Mouse (Mus musculus) T-helper 17 cell (primary cell): Measurements from ENCODE around the gene Fbxl7.

Experiments
- in situ Hi-C, 2 experiments: fragments of 300-600 bp; cut with MboI, MseI; formaldehyde crosslinking; loops; 1 replicate in 1 of 2; 2 replicates in 1 of 2; pipeline ENCODE4 v1.15.1; 2025; ENCODE audit warnings: high pct_unique_total_duplicates in 2 of 2

Fbxl7 gene

GRCm38 (mm10) chr15:26703156-26703840, 192.1 kb downstream of the Fbxl7 start:
- in situ Hi-C loops = no loop called here

DNA sequence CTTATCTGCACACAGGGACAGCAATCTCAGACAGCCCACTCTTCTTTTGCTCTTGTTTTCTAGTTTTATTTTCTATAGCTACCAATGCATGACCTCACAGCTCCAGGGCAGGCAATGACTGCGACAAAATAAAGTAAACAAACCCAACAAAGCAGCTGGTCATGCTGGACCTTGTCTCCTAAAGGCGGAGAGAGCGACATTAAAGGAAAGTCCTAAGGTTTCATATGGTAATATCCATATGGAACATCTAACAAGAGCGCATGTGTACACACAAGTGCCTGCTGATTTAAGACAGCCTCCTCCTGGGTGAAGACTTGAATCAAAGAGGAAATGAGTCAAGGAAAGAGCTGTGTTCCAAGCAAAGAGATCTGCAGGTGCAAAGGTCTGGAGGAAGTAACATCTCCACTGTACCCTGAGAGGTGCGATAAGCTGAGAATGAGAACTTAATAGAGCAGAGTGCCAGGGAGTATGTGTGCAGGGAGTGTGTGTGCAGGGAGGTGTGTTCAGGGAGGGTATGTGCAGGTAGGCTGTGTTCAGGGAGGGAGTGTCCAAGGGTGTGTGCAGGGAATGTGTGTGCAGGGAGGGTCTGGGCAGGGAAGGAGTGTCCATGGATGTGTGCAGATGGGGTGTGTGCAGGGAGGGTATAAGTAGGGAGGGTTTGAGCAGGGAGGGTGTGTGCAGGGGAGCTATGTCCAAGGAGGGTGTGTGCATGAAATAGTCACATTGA, 193.3 kb downstream of the Fbxl7 start:
- in situ Hi-C loops = no loop called here

DNA sequence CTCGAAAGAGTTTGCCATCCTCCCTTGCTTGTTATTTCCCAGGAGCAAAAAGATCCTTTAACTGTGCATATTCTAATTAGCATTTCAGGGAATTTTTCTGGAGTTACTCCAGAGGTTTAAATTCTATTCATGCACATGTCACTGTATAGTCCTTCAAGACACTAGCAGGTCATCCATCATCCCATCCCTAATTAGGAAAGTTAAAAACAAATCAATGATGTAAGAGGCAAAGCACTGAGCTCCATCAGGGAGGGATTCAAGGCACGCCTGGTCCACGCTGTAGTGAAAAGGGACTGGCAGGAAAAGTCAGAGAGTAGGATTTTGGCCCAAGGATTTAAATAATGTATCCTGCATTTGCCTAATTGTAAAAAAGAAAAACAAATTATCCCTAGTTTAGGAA, 202.3 kb downstream of the Fbxl7 start:
- in situ Hi-C loops = no loop called here

GRCm38 (mm10) chr15:26688472-26689104, 206.8 kb downstream of the Fbxl7 start:
- in situ Hi-C loops = no loop called here

DNA sequence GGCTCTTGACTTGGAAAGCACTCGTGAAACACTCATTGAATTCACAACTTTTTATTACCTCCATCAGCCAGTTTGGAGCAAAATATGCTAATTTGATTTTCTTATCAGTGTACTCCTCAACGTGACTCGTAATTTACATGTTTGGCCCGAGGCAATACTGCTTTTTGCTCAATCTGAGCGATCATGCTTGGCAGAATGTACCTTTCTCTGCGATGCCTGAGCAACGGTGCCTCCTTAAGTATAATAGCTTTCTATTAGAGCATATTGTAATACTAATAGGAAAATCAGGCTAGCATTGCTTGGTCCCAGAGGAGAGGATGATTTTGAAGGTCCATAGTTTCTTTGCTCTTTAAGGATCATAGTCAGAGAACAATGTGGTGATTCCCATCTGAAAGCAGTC, 207.7 kb downstream of the Fbxl7 start:
- in situ Hi-C loops = no loop called here

- in situ Hi-C loops = no loop called here
Measured at GRCm38 (mm10) chr15:26682279-26682678, 213.1 kb downstream of the Fbxl7 start.

DNA sequence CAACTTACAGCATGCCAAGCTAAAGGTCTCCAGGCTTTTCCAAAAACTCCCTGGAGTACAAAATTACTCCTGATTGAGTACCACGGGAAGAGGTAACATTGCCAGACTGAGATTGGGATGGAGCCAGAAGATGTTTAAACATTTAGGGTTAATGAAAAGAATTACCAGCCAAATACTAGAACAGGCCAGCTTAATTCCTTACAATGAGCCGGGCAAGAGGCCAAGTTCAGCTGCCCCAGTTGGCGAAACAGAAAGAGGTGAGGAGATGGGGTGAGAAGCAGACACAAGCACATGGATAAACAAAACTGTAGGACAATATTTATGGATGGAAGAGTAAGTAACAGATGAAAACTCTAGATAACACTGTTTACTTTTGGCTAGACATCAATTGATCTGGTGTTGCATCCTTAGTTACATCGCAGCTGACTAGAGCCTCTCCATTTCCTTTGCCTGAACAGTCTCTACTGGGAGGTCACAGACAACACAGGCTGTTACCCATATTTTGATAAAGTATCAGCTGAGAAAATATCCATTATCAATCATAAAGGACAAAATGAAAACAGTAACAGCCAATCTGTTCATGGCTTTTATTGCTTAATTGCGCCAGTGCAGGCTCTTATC, 222.0 kb downstream of the Fbxl7 start:
- in situ Hi-C loops = no loop called here

GRCm38 (mm10) chr15:26654988-26655387, 240.4 kb downstream of the Fbxl7 start:
- in situ Hi-C loops = no loop called here

DNA sequence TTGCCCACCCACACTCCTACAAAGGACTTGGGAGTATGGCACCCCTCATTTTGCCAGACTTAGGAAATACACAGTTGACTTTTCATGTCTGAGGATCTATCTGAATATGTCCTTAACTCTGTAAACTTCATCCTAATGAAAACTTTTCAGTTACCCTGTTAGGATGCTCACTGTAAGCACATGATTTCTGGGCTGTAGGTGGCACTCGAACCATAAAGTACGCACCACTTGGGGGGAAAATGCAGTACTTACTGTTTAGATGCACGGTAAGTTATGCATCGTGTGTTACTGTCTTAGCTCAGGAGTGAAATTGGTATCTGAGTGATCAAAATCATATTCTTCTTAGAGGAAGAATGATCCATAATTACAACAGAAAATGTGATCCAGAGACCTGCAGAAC, 252.8 kb downstream of the Fbxl7 start:
- in situ Hi-C loops = loop anchor here in 1 of 2 experiments (25.0 kb wide), 1 partner anchor 805 kb away; the partner anchor contains the start of gene Retreg1

DNA sequence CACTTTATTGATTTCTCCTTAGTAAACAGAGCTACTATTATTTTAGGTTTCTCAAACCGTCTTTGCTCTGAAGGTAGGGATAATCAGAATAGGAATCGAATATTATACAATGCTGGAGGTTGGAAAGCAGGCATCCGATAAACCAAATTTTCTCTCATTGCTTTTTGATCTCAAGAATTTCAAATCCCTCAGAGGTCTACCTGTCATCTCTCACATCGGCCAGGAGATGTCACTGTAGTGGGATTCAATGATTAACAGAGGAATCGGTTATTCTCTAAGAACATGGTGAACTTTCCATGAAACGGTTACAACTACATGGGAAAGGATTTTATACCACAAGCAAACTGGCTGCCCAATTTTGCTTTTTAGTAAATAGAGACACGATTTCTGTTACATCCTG, 255.7 kb downstream of the Fbxl7 start:
- in situ Hi-C loops = loop anchor here in 1 of 2 experiments (25.0 kb wide), 1 partner anchor 802 kb away; the partner anchor contains the start of gene Retreg1

- in situ Hi-C loops = loop anchor here in 1 of 2 experiments (25.0 kb wide), 1 partner anchor 798 kb away; the partner anchor contains the start of gene Retreg1
Measured at GRCm38 (mm10) chr15:26635591-26635990, 259.8 kb downstream of the Fbxl7 start.

DNA sequence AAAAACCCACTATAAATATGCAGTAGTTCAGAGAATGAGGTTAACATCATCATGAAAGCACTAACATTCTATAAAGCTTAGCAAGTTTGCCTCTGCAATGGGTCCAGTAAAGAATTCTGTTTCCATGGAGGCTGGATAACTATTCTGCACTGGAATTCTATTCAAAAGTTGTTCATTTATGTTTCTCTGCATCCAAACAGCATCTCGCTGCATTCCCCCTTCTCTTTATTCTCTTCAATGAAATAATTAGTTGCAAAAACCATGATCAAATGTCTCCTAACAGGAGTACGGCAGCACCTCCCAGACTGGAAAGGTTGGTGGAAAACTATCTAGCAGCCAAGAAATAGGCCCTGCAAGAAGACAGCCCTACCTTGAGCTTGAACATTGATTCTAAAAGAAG, 267.2 kb downstream of the Fbxl7 start:
- in situ Hi-C loops = loop anchor here in 1 of 2 experiments (25.0 kb wide), 1 partner anchor 791 kb away; the partner anchor contains the start of gene Retreg1

GRCm38 (mm10) chr15:26623242-26623641, 272.1 kb downstream of the Fbxl7 start:
- in situ Hi-C loops = loop anchor here in 1 of 2 experiments (25.0 kb wide), 1 partner anchor 1289 kb away; no protein-coding TSS in a partner anchor

DNA sequence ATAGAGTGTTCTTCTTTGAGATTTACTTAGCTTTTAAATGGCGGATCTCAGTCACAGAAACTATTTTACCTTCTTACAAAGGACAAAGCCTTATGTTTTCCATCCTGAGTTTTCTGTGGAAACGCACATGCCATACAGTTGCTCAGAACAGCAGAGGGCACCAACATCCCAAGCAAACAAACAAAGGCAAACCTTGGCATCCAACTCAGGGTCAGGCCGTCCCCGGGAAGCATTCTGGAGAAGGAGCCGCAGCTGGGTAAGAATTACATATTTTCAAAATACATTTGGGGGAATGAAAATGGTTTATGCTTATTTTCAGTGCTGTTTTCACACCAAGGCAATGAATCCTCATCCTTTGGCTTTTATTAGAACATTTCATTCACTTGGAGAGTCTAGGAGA, 275.1 kb downstream of the Fbxl7 start:
- in situ Hi-C loops = loop anchor here in 1 of 2 experiments (25.0 kb wide), 1 partner anchor 1292 kb away; no protein-coding TSS in a partner anchor

GRCm38 (mm10) chr15:26619221-26619620, 276.2 kb downstream of the Fbxl7 start:
- in situ Hi-C loops = loop anchor here in 1 of 2 experiments (25.0 kb wide), 1 partner anchor 1293 kb away; no protein-coding TSS in a partner anchor

- in situ Hi-C loops = no loop called here
Measured at GRCm38 (mm10) chr15:26596239-26596638, 299.1 kb downstream of the Fbxl7 start.

DNA sequence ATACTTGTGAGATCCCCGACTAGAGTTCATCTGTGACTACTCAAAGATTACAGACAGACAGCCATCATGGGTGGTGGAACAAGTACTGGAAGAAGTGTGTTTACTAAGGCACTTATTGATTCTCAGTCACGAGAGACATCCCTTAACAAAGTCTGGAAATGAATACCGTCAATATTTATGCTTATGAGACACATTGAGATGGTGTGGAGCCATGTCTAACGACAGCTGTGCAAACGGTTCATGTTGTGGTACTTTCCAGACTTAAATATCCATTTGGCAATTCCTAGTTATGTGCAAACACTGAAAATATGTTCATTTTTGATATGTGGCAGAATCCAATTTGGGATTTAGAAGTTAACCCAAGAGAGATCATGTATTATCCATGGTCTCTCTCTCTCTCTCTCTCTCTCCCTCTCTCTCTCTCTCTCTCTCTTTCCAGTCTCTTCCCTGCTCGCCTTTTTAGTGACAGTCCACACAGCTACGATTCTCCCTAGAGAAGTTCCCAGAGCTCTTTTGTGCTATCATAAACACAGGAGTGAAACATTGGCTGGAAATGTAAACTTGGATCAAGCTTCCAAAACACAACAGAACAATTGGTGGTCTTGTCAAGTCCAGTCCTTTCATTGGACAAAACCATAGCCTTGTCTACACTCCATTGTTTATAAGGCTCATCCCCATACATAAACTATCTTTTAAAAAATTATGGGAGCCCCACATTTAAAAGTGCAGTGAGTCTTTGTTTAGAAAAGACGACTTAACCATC, 315.3 kb downstream of the Fbxl7 start:
- in situ Hi-C loops = no loop called here

GRCm38 (mm10) chr15:26578500-26578899, 316.9 kb downstream of the Fbxl7 start:
- in situ Hi-C loops = no loop called here

GRCm38 (mm10) chr15:26566076-26566475, 329.3 kb downstream of the Fbxl7 start:
- in situ Hi-C loops = no loop called here

GRCm38 (mm10) chr15:26553620-26554019, 341.8 kb downstream of the Fbxl7 start:
- in situ Hi-C loops = no loop called here
